8 mouse cellular contexts compared by ENCODE assay signal in genomic region chr12:76081557-76082211, GRCm38 (mm10).
DNase-seq lines count a peak whose midpoint lies in the region; ATAC-seq lines count a peak whose summit lies in the region.

No protein-coding gene starts in this region.

- intact Hi-C loops in left cerebral cortex, postnatal 10 days (cut with DNase I): no loop called here

- H3K27ac ChIP-seq in lung, embryonic 16.5 days (ENCODE audit: low read length): no peak overlapping the region
- peak overlapping the region; percentile 75 for H3K27ac ChIP-seq in neural tube, embryonic 12.5 days

- H3K36me3 ChIP-seq in lung, embryonic 16.5 days (ENCODE audit: control insufficient read depth, insufficient read depth, low read length): peaks cover 8% of the 10 kb centered on the region
- H3K36me3 ChIP-seq in neural tube, embryonic 12.5 days: peaks cover 13% of the 10 kb centered on the region

- H3K4me1 ChIP-seq in lung, embryonic 16.5 days (replicated peaks; ENCODE audit: control insufficient read depth, insufficient read depth, low read length): peaks cover 19% of the 10 kb centered on the region
- peaks cover 20% of the 10 kb centered on the region for H3K4me1 ChIP-seq in neural tube, embryonic 12.5 days

- H3K9me3 ChIP-seq in lung, embryonic 16.5 days (ENCODE audit: control insufficient read depth, low read length): no peaks in the 10 kb centered on the region
- no peaks in the 10 kb centered on the region for H3K9me3 ChIP-seq in neural tube, embryonic 12.5 days

- WGBS in lung, embryonic 16.5 days: 9% methylated on average over 22 of the region's 22 CpGs
- 4% methylated on average over 22 of the region's 22 CpGs for WGBS in neural tube, embryonic 12.5 days

- H3K4me3 ChIP-seq in lung, embryonic 16.5 days (ENCODE audit: low read length): peak overlapping the region; percentile 25
- H3K4me3 ChIP-seq in neural tube, embryonic 12.5 days: peak overlapping the region; percentile 34

- no peaks in the 10 kb centered on the region for H3K27me3 ChIP-seq in lung, embryonic 16.5 days (ENCODE audit: control insufficient read depth, insufficient read depth, low read depth, low read length)
- no peaks in the 10 kb centered on the region for H3K27me3 ChIP-seq in neural tube, embryonic 12.5 days (replicated peaks)

- H3K9ac ChIP-seq in lung, embryonic 16.5 days (ENCODE audit: low read length): peak overlapping the region; percentile 11; the same call in 1 of the 2 replicates
- peak overlapping the region; percentile 48 for H3K9ac ChIP-seq in neural tube, embryonic 12.5 days

- peak; percentile 73 for ATAC-seq in lung, embryonic 16.5 days (ENCODE audit: low read depth)
- ATAC-seq in neural tube, embryonic 12.5 days (ENCODE audit: low FRiP score, low read depth): peak; percentile 94
- ATAC-seq in megakaryocyte-erythroid progenitor cell, adult 5-6 weeks (replicated peaks; ENCODE audit: low FRiP score, low TSS enrichment, poor library complexity, severe bottlenecking): no peak

- no peak for DNase-seq in lung, postnatal 14 days
- DNase-seq in cerebellum, postnatal 36 days: peak; percentile 88 to 89
- peak; percentile 36 for DNase-seq in heart, postnatal 4 days
- DNase-seq in left cerebral cortex, postnatal 10 days (ENCODE audit: extremely low spot score in 1 of 2, low spot score in 2 of 2): peak; percentile 67 to 83
- DNase-seq in natural killer cell, adult 2 months (ENCODE audit: low spot score in 2 of 2): no peak

- peak overlapping the region; percentile 47 for H3K4me2 ChIP-seq in lung, embryonic 16.5 days (ENCODE audit: low read depth, low read length)
- H3K4me2 ChIP-seq in neural tube, embryonic 12.5 days (replicated peaks): peak overlapping the region; percentile 60

Comparison
In these comparisons a context has a peak if more than half of its experiments do, and no peak if none do; other contexts are left out.
1. DNase-seq: peak in cerebellum, postnatal 36 days (2 of 2), heart, postnatal 4 days (single experiment) and left cerebral cortex, postnatal 10 days (2 of 2); none in lung, postnatal 14 days (single experiment) and natural killer cell, adult 2 months (0 of 2).